Mouse (Mus musculus): ENCODE measurements around the gene 2300002M23Rik. TPM values are rescaled to one million over a fixed set of nuclear protein-coding genes. Genes with fewer than 3 reads are reported as not detected.

The 2300002M23Rik gene
- total and polyA plus RNA-seq, 2 experiments from 2014 or later, result not detected

DNA sequence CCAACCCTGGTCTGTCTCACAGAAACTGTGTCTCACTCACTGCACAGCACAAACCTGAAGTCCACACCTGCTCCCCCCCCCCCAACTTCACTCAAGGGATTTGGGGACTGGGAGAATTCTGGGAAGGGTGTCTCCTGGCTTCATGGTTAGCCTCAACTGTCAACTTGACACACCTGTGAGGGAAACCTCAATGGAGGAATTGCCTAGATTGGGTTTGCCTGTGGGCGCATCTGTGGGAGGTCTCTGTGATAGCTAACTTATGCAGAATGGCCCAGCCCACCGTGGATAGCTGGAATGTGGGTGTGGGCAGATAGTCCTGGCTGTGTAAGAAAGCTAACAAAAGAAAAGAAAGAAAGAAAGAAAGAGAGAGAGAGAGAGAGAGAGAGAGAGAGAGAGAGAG is 34.0 kb downstream of the 2300002M23Rik start, which contains the start of gene Sfta2:
TSS of gene Sfta2 (plus strand) at position 301 of the 400 bp plus-strand sequence.
- DNase-seq (ENCODE audit: low spot score) (no peak), ATAC-seq (ENCODE audit: low FRiP score) (no peak)
- Histone ChIP-seq H3K9ac (replicated peaks; ENCODE audit: low read length, poor library complexity, severe bottlenecking) (no peak within 1 kb of the TSS), H3K36me3 (ENCODE audit: insufficient read depth, low read length) (no peaks in the 10 kb centered on the region), H3K27ac (ENCODE audit: low read depth, low read length) (no peak within 1 kb of the TSS), H3K4me3 (ENCODE audit: low read depth, low read length) (no peak within 1 kb of the TSS), H3K4me1 (ENCODE audit: insufficient read depth, low read length) (no peaks in the 10 kb centered on the region), H3K9me3 (ENCODE audit: low read length) (no peaks in the 10 kb centered on the region), H3K4me2 (ENCODE audit: low read depth, low read length, poor library complexity, severe bottlenecking) (no peak within 1 kb of the TSS), H3K27me3 (ENCODE audit: insufficient read depth, low read length) (no peaks in the 10 kb centered on the region)
- TF ChIP-seq CTCF (IDR thresholded peaks at IDR 0.05), result no peak
- WGBS, result 71% methylated on average over 2 of the region's 2 CpGs

DNA sequence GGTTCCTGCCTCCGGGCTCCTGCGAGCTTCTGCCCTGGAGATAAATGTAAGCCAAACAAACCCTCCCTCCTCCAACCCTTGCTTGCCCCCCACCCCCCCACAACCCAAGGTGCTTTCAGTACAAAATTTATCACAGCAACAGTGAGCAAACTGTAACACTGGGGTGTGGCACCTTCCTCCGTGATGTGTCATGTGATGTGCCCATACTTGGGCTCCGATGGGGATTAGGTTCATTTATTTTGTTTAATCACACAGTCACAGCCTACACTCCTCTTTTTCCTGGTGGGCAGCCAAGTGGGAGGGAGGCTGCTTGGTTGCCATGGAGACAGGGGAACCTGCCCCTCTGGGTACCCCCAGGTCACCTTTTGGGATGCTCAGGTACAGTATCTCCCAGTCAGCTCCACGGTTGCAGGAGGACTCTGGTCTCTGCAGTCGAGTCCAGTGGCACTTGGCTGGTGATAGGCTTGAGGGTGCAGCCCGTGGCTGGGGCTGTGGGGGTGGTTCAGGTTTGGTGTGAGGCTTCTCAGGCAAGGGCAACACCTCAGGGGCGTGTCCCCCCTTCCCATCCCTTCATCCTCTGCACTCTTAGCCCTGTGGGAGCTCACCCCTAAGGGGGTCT is 34.6 kb downstream of the 2300002M23Rik start:
- 56% methylated on average over 8 of the region's 8 CpGs for WGBS
- H3K4me2 ChIP-seq (ENCODE audit: low read depth, low read length, poor library complexity, severe bottlenecking), result no peak overlapping the region
- no peak for DNase-seq (ENCODE audit: low spot score)
- no peak overlapping the region for H3K9ac ChIP-seq (replicated peaks; ENCODE audit: low read length, poor library complexity, severe bottlenecking)
- H3K4me1 ChIP-seq (ENCODE audit: insufficient read depth, low read length), result no peaks in the 10 kb centered on the region
- no peak overlapping the region for H3K27ac ChIP-seq (ENCODE audit: low read depth, low read length)
- no peak overlapping the region for H3K4me3 ChIP-seq (ENCODE audit: low read depth, low read length)
- no peaks in the 10 kb centered on the region for H3K27me3 ChIP-seq (ENCODE audit: insufficient read depth, low read length)
- no peaks in the 10 kb centered on the region for H3K9me3 ChIP-seq (ENCODE audit: low read length)
- no peaks in the 10 kb centered on the region for H3K36me3 ChIP-seq (ENCODE audit: insufficient read depth, low read length)
- TF ChIP-seq CTCF (IDR thresholded peaks at IDR 0.05), result no peak
- no peak for ATAC-seq (ENCODE audit: low FRiP score)

DNA sequence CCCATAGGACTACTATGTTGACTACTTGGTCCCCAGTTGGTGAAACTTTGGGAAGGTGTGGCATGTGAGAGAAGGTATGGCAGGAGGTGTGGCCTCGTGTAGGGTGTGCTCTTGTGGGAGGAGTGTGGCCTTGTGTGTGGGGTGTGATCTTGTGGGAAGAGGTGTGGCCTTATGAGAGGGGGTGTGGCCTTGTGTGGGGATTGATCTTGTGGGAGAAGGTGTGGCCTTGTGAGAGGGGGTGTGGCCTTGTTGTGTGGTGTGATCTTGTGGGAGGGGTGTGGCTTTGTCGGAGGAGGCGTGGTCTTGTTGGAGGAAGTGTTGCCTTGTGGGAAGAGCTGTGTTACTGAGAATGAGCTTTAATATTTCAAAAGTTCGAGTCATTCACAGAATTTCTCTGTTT is 49.9 kb downstream of the 2300002M23Rik start:
- H3K27me3 ChIP-seq (ENCODE audit: insufficient read depth, low read length), result no peaks in the 10 kb centered on the region
- ATAC-seq (ENCODE audit: low FRiP score) (no peak), DNase-seq (ENCODE audit: low spot score) (no peak)
- WGBS, result 82% methylated on average over 4 of the region's 4 CpGs
- H3K27ac ChIP-seq (ENCODE audit: low read depth, low read length), result no peak overlapping the region
- H3K4me1 ChIP-seq (ENCODE audit: insufficient read depth, low read length), result no peaks in the 10 kb centered on the region
- no peak for TF ChIP-seq CTCF (IDR thresholded peaks at IDR 0.05)
- H3K4me2 ChIP-seq (ENCODE audit: low read depth, low read length, poor library complexity, severe bottlenecking), result no peak overlapping the region
- H3K36me3 ChIP-seq (ENCODE audit: insufficient read depth, low read length), result no peaks in the 10 kb centered on the region
- H3K9ac ChIP-seq (replicated peaks; ENCODE audit: low read length, poor library complexity, severe bottlenecking), result no peak overlapping the region
- no peak overlapping the region for H3K4me3 ChIP-seq (ENCODE audit: low read depth, low read length)
- H3K9me3 ChIP-seq (ENCODE audit: low read length), result no peaks in the 10 kb centered on the region

Other genes starting within 250 kb of the 2300002M23Rik start
- 0.38 and 0.60 TPM in 2 replicates for gene H2-Q1, start 247.0 kb upstream of the 2300002M23Rik start, total RNA-seq (2014; rRNA removed)
- 1.4 and 1.5 TPM in 2 replicates for gene H2-Q1, start 247.0 kb upstream of the 2300002M23Rik start, polyA plus RNA-seq (2015; fragmentation: Nextera tagmentation; extraction: Ambion mirVana)
- 20.9 and 21.7 TPM in 2 replicates for gene H2-Q2, start 225.2 kb upstream of the 2300002M23Rik start, total RNA-seq (2014; rRNA removed)
- 21.1 and 22.5 TPM in 2 replicates for gene H2-Q2, start 225.2 kb upstream of the 2300002M23Rik start, polyA plus RNA-seq (2015; fragmentation: Nextera tagmentation; extraction: Ambion mirVana)
- 1.4 and 4.0 TPM in 2 replicates for gene H2-Q4, start 187.8 kb upstream of the 2300002M23Rik start, total RNA-seq (2014; rRNA removed)
- 0.79 and 1.0 TPM in 2 replicates for gene H2-Q4, start 187.8 kb upstream of the 2300002M23Rik start, polyA plus RNA-seq (2015; fragmentation: Nextera tagmentation; extraction: Ambion mirVana)
- gene H2-Q6, start 142.6 kb upstream of the 2300002M23Rik start, total RNA-seq (2014; rRNA removed), result 0.11 and 0.52 TPM in 2 replicates
- 1.8 TPM in 2 replicates for gene H2-Q6, start 142.6 kb upstream of the 2300002M23Rik start, polyA plus RNA-seq (2015; fragmentation: Nextera tagmentation; extraction: Ambion mirVana)
- 1.6 and 3.3 TPM in 2 replicates for gene H2-Q7, start 128.3 kb upstream of the 2300002M23Rik start, total RNA-seq (2014; rRNA removed)
- 3.5 and 4.2 TPM in 2 replicates for gene H2-Q7, start 128.3 kb upstream of the 2300002M23Rik start, polyA plus RNA-seq (2015; fragmentation: Nextera tagmentation; extraction: Ambion mirVana)
- 0.42 TPM in 1 of 2 replicates, not detected in the other for gene H2-Q10, start 97.4 kb upstream of the 2300002M23Rik start, total RNA-seq (2014; rRNA removed)
- 0.47 and 0.62 TPM in 2 replicates for gene H2-Q10, start 97.4 kb upstream of the 2300002M23Rik start, polyA plus RNA-seq (2015; fragmentation: Nextera tagmentation; extraction: Ambion mirVana)
- not detected in 2 replicates for gene Pou5f1, start 61.4 kb upstream of the 2300002M23Rik start, total RNA-seq (2014; rRNA removed)
- gene Pou5f1, start 61.4 kb upstream of the 2300002M23Rik start, polyA plus RNA-seq (2015; fragmentation: Nextera tagmentation; extraction: Ambion mirVana), result not detected in 2 replicates
- gene Tcf19, start 50.6 kb upstream of the 2300002M23Rik start, total RNA-seq (2014; rRNA removed), result 9.2 and 10.3 TPM in 2 replicates
- 4.5 and 4.7 TPM in 2 replicates for gene Tcf19, start 50.6 kb upstream of the 2300002M23Rik start, polyA plus RNA-seq (2015; fragmentation: Nextera tagmentation; extraction: Ambion mirVana)
- 3.5 and 4.0 TPM in 2 replicates for gene Cchcr1, start 50.4 kb upstream of the 2300002M23Rik start, total RNA-seq (2014; rRNA removed)
- gene Cchcr1, start 50.4 kb upstream of the 2300002M23Rik start, polyA plus RNA-seq (2015; fragmentation: Nextera tagmentation; extraction: Ambion mirVana), result 1.9 and 2.1 TPM in 2 replicates
- gene Psors1c2, start 34.2 kb upstream of the 2300002M23Rik start, total RNA-seq (2014; rRNA removed), result not detected in 2 replicates
- 0.43 TPM in 1 of 2 replicates, not detected in the other for gene Psors1c2, start 34.2 kb upstream of the 2300002M23Rik start, polyA plus RNA-seq (2015; fragmentation: Nextera tagmentation; extraction: Ambion mirVana)
- 1.2 TPM in 1 of 2 replicates, not detected in the other for gene Cdsn, start 15.3 kb upstream of the 2300002M23Rik start, total RNA-seq (2014; rRNA removed)
- gene Cdsn, start 15.3 kb upstream of the 2300002M23Rik start, polyA plus RNA-seq (2015; fragmentation: Nextera tagmentation; extraction: Ambion mirVana), result 0.06 and 0.22 TPM in 2 replicates
- not detected in 2 replicates for gene Sfta2, start 34.1 kb downstream of the 2300002M23Rik start, total RNA-seq (2014; rRNA removed)
- gene Sfta2, start 34.1 kb downstream of the 2300002M23Rik start, polyA plus RNA-seq (2015; fragmentation: Nextera tagmentation; extraction: Ambion mirVana), result not detected in 2 replicates
- not detected in 2 replicates for gene Gm9573, start 59.2 kb downstream of the 2300002M23Rik start, total RNA-seq (2014; rRNA removed)
- not detected in 2 replicates for gene Gm9573, start 59.2 kb downstream of the 2300002M23Rik start, polyA plus RNA-seq (2015; fragmentation: Nextera tagmentation; extraction: Ambion mirVana)
- gene Mucl3, start 76.2 kb downstream of the 2300002M23Rik start, total RNA-seq (2014; rRNA removed), result 0.77 TPM in 1 of 2 replicates, not detected in the other
- gene Mucl3, start 76.2 kb downstream of the 2300002M23Rik start, polyA plus RNA-seq (2015; fragmentation: Nextera tagmentation; extraction: Ambion mirVana), result not detected in 2 replicates
- 43.0 and 49.2 TPM in 2 replicates for gene Vars2, start 100.1 kb downstream of the 2300002M23Rik start, total RNA-seq (2014; rRNA removed)
- gene Vars2, start 100.1 kb downstream of the 2300002M23Rik start, polyA plus RNA-seq (2015; fragmentation: Nextera tagmentation; extraction: Ambion mirVana), result 13.8 and 15.9 TPM in 2 replicates
- gene Gtf2h4, start 106.3 kb downstream of the 2300002M23Rik start, total RNA-seq (2014; rRNA removed), result 20.6 and 27.7 TPM in 2 replicates
- 17.8 and 18.4 TPM in 2 replicates for gene Gtf2h4, start 106.3 kb downstream of the 2300002M23Rik start, polyA plus RNA-seq (2015; fragmentation: Nextera tagmentation; extraction: Ambion mirVana)
- gene Ddr1, start 137.2 kb downstream of the 2300002M23Rik start, total RNA-seq (2014; rRNA removed), result 82.8 and 100 TPM in 2 replicates
- 48.5 and 49.3 TPM in 2 replicates for gene Ddr1, start 137.2 kb downstream of the 2300002M23Rik start, polyA plus RNA-seq (2015; fragmentation: Nextera tagmentation; extraction: Ambion mirVana)